Mouse (Mus musculus): Measurements from ENCODE around the gene Pgghg.

DNA sequence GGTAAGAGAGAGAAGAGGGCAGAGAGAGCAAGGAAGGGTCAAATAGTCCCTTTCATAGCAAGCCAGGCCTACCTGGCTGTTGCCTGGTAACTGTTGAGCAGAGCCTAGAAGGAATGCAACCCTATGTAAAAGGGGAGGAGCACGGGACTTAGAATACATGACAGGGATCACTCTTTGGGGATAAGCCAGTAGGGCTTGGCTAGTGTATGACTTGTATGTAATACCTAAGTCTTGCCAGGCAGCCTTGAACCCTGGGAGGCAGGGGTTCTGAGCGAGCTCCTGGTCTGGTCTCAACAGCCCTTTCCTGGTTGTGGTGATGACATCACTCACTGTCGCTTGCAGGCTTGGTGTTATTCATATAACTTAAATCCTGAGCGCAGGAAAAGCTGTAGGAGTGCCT is 47.8 kb downstream of the Pgghg start:
- TF ChIP-seq CTCF (IDR thresholded peaks at IDR 0.05; ENCODE audit: low read depth) (no peak), EP300 (IDR thresholded peaks at IDR 0.05; ENCODE audit: low read depth) (no peak)

Data from liver, postnatal 0 days (tissue).